Mouse (Mus musculus) embryo, embryonic 10.5 days (tissue): Measurements from ENCODE around the gene Gm20388.

Experiments used
- DNase-seq: peaks from one replicate; pipeline ENCODE4 v3.0.0-alpha.2; 2015; ENCODE audit warnings: low spot score

Gm20388 gene

GRCm38 (mm10) chr8:121093496-121093895, 1182.9 kb downstream of the Gm20388 start:
- DNase-seq = no peak

- DNase-seq = peak; percentile 93
These were observed 1193.6 kb downstream of the Gm20388 start for GRCm38 (mm10) chr8:121104049-121104818.

GRCm38 (mm10) chr8:121107668-121108656, 1197.3 kb downstream of the Gm20388 start, which contains the start of gene Mthfsd:
Gene Mthfsd (minus strand): TSS chr8:121108392.
- peak; percentile 99 for DNase-seq

- no peak for DNase-seq
These were observed 1198.0 kb downstream of the Gm20388 start for GRCm38 (mm10) chr8:121108657-121109056.

- DNase-seq = no peak
These were observed 1200.7 kb downstream of the Gm20388 start for GRCm38 (mm10) chr8:121111145-121111907.

- DNase-seq = peak; percentile 97
These were observed 1202.6 kb downstream of the Gm20388 start for GRCm38 (mm10) chr8:121113261-121113660.

- peak; percentile 52 for DNase-seq
These were observed 1204.5 kb downstream of the Gm20388 start for GRCm38 (mm10) chr8:121115136-121115535.

- DNase-seq = peak; percentile 95
These were observed 1205.3 kb downstream of the Gm20388 start, which contains the start of gene Foxc2 for GRCm38 (mm10) chr8:121115948-121116347. Gene Foxc2 (plus strand): TSS chr8:121116171.

- peak; percentile 68 for DNase-seq
These were observed 1206.0 kb downstream of the Gm20388 start for GRCm38 (mm10) chr8:121116591-121117185.

GRCm38 (mm10) chr8:121117186-121117651, 1206.6 kb downstream of the Gm20388 start:
- peak; percentile 54 for DNase-seq

GRCm38 (mm10) chr8:121117906-121118305, 1207.3 kb downstream of the Gm20388 start:
- DNase-seq = peak; percentile 54

- peak; percentile 60 for DNase-seq
These were observed 1208.2 kb downstream of the Gm20388 start for GRCm38 (mm10) chr8:121118634-121119420.

- peak; percentile 35 for DNase-seq
These were observed 1209.2 kb downstream of the Gm20388 start for GRCm38 (mm10) chr8:121119635-121120455.

GRCm38 (mm10) chr8:121120456-121121419, 1210.1 kb downstream of the Gm20388 start:
- DNase-seq = peak; percentile 34

- DNase-seq = no peak
These were observed 1211.1 kb downstream of the Gm20388 start for GRCm38 (mm10) chr8:121121704-121122103.

GRCm38 (mm10) chr8:121122368-121122767, 1211.7 kb downstream of the Gm20388 start:
- DNase-seq = no peak

- no peak for DNase-seq
These were observed 1212.5 kb downstream of the Gm20388 start for GRCm38 (mm10) chr8:121123113-121123512.

GRCm38 (mm10) chr8:121124547-121125239, 1214.1 kb downstream of the Gm20388 start:
- DNase-seq = peak; percentile 48
